Mouse (Mus musculus) heart, embryonic 11.5 days (tissue): Measurements from ENCODE around the gene Hid1. TPM values are rescaled to one million over a fixed set of nuclear protein-coding genes. Genes with fewer than 3 reads are reported as not detected.

Source experiments
- ATAC-seq: fragments of 200-750 bp; cut with Nextera tagmentation; replicated peaks from 2 replicates; pipeline ENCODE4 v1.8.0; 2017; ENCODE audit warnings: moderate library complexity; ENCODE audit not compliant: insufficient number of reproducible peaks, low FRiP score, low TSS enrichment
- H3K27ac ChIP-seq: fragments of 300-500 bp; sonication (generic); 2 replicates; pipeline ENCODE4 v1.5.1; 2014; ENCODE audit warnings: mild to moderate bottlenecking, low read depth, low read length
- H3K27me3 ChIP-seq: fragments of 300-500 bp; sonication (generic); 2 replicates; pipeline ENCODE4 v1.6.1; 2014; ENCODE audit warnings: mild to moderate bottlenecking, low read length, mixed read lengths; ENCODE audit not compliant: control insufficient read depth, insufficient read depth
- H3K36me3 ChIP-seq: fragments of 300-500 bp; sonication (generic); 2 replicates; pipeline ENCODE4 v1.6.1; 2014; ENCODE audit warnings: mild to moderate bottlenecking, low read length, moderate library complexity, mixed read lengths; ENCODE audit not compliant: control insufficient read depth, insufficient read depth
- H3K4me1 ChIP-seq: fragments of 300-500 bp; sonication (generic); 2 replicates; pipeline ENCODE4 v1.6.1; 2014; ENCODE audit warnings: low read length; ENCODE audit not compliant: control insufficient read depth, insufficient read depth
- H3K4me2 ChIP-seq: fragments of 300-500 bp; sonication (generic); 2 replicates; pipeline ENCODE4 v1.6.1; 2014; ENCODE audit warnings: mild to moderate bottlenecking, moderate library complexity
- H3K4me3 ChIP-seq: fragments of 300-500 bp; sonication (generic); 2 replicates; pipeline ENCODE4 v1.5.1; 2014; ENCODE audit warnings: low read depth, low read length
- H3K9ac ChIP-seq: fragments of 300-500 bp; sonication (generic); 2 replicates; pipeline ENCODE4 v1.6.1; 2014; ENCODE audit warnings: mild to moderate bottlenecking, low read depth, low read length, moderate library complexity
- H3K9me3 ChIP-seq: fragments of 300-500 bp; sonication (generic); replicated peaks from 2 replicates; pipeline ENCODE4 v1.6.1; 2016; ENCODE audit warnings: low read length; ENCODE audit not compliant: control insufficient read depth
- WGBS: fragments of 180-500 bp; shearing (Covaris S2); extraction: QIAGEN DNeasy Blood & Tissue Kit; methylation state at CpG from one replicate; pipeline ENCODE4 v1.1.7; 2014; ENCODE audit not compliant: insufficient replicate concordance; 5-methylcytosine and 5-hydroxymethylcytosine counted together
- polyA plus RNA-seq: library from polyadenylated mRNA; unstranded; fragments of >200 nt; fragmentation: Nextera tagmentation; extraction: Ambion mirVana; gene quantifications from 2 replicates; pipeline ENCODE4 v1.2.1, GENCODE M21; 2014

Gene Hid1
- polyA plus RNA-seq, 1 experiment from 2014 or later: 6.2 TPM

DNA sequence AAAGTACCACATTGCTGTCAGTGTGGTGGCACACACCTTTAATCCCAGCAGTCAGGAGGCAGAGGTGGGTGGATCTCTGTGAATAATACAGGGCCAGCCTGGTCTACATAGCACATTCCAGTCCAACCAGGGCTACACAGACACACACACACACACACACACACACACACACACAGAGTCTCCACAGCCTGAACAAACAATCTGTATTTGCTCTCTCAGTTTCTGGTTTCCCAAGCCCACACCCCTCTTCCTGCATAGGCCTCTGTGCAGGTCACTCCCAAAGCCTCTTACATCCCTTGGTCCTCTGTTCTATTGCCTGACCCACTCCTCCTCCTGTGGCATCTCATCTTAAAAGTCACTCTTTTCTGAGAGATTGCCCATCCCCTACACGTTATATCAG, 4.5 kb upstream of the Hid1 start:
- H3K9ac ChIP-seq: no peak overlapping the region
- H3K27me3 ChIP-seq: peaks cover 65% of the 10 kb centered on the region
- 40% methylated on average over 1 of the region's 1 CpGs for WGBS
- no peak overlapping the region for H3K27ac ChIP-seq
- no peak for ATAC-seq
- no peaks in the 10 kb centered on the region for H3K36me3 ChIP-seq
- H3K9me3 ChIP-seq: no peaks in the 10 kb centered on the region
- H3K4me2 ChIP-seq: no peak overlapping the region
- H3K4me1 ChIP-seq: peaks cover 14% of the 10 kb centered on the region
- H3K4me3 ChIP-seq: no peak overlapping the region

DNA sequence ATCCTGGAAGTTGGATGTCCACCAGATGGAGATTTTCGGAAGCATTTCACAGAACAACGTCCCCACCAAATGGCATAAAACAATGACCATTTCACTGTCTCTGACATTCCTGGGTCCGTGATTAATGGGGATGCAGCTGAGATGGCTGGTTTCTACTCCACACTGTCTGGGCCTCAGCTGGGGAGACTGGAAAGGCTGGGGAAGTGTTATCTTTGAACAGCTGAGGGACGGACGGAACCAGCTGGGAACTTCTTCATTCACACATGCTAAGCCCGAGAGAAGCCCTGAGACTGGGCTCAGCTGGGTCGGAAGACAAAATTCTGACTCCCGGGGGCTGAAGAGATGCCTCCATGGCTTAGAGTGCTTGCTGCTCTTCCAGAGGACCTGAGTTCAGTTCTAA, 3.8 kb upstream of the Hid1 start:
- H3K27me3 ChIP-seq: peaks cover 69% of the 10 kb centered on the region

DNA sequence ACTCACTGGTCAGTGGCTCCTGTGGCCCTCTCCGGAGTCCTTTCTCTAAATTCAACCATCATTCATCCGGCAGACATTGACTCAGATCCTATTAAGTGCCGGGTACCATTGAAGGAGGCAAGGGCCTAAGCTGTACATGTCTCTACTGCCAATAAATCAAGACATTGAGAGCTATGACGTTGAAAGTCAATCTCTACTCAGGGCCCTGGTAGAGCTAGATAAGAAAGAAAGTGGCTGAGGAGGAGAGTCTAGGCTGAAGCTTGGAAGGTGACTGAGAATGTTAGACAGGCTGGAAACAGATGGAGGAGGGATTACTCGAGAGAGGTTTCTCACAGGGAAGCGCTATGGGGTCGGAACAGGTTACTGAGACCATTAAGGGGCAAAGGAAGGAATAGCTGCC, 2.8 kb upstream of the Hid1 start:
- Histone ChIP-seq H3K4me3 (no peak overlapping the region), H3K27ac (no peak overlapping the region), H3K4me2 (no peak overlapping the region), H3K4me1 (peaks cover 21% of the 10 kb centered on the region), H3K36me3 (no peaks in the 10 kb centered on the region), H3K27me3 (peaks cover 73% of the 10 kb centered on the region), H3K9me3 (no peaks in the 10 kb centered on the region), H3K9ac (no peak overlapping the region)
- no peak for ATAC-seq
- WGBS: 48% methylated on average over 7 of the region's 7 CpGs

More for the DNA sequence above, 3.8 kb upstream of the Hid1 start:
- Histone ChIP-seq H3K4me3 (no peak overlapping the region), H3K9ac (no peak overlapping the region), H3K36me3 (no peaks in the 10 kb centered on the region), H3K27ac (no peak overlapping the region), H3K4me1 (peaks cover 18% of the 10 kb centered on the region), H3K4me2 (no peak overlapping the region), H3K9me3 (no peaks in the 10 kb centered on the region)
- WGBS: 38% methylated on average over 8 of the region's 8 CpGs
- ATAC-seq: no peak

DNA sequence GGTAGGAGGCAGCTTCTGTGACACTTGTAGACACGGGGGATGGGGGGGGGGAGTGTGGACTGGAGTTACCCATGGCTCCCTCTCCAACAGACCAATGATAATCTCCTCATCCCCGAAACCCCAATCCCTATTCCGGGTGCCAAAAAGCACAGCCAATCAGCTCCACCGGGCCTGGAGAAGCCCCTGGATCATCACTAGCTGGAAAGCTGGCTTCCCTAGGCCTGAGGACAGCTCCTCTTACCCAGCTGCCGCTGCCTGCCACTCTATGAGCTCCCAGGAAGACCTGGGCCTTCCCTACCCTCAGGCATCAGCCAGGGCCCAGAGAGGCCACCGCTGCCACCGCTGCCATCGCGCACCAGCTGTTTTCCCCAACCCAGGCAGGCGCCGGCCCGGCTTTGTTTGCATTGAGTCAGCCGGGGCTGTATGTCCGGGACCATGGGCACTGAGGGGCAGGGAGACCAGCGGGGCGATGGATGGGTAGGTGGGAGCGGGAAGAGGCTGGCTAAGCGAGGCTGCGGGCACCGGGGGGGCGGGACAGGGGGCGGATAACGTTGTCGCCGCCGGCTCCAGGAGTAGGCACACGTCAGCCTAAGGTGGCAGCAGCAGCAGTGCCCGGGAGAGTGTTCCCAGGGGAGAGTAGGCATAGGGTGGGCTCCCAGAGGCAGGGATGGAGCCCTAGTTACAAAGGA, 706 bp downstream of the Hid1 start:
- Histone ChIP-seq H3K4me2 (peak overlapping the region; percentile 95), H3K36me3 (no peaks in the 10 kb centered on the region), H3K4me3 (peak overlapping the region; percentile 64), H3K9ac (peak overlapping the region; percentile 58; the same call in 1 of the 2 replicates), H3K4me1 (peaks cover 16% of the 10 kb centered on the region), H3K9me3 (no peaks in the 10 kb centered on the region), H3K27ac (no peak overlapping the region), H3K27me3 (peaks cover 45% of the 10 kb centered on the region)
- 2% methylated on average over 27 of the region's 28 CpGs for WGBS
- ATAC-seq: no peak

DNA sequence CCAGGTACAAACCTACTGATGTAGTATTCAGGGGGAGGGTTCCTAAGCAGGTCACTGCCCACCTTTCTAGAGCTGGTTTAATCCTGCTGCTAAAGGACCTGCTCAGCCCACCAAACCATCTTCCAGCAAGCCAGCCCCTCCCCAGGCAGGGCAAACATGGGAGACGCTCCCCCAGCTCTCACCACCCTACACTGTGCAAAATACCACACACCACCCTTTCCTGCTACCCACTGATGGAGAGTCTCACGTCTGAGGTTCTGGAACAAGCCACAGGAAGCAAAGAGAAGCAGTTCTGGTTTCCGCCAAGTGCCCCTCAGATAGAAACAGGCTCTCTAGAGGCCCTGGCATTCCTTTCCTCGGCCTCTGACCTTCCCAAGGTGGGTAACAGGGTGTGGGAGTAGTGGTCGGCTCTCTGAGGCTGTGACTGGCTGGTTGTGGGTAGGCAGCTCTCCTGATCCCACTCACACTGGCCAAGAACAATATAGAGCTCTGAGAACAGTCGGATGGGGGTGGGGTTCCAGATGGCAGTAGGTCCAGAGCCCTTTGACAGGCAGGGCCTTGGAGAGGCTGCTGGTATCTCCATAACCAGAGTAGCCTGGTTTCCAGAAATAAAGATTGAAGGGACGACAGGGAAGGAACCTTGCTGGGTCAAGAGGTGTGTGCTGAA, 1.4 kb downstream of the Hid1 start:
- ATAC-seq: 0 out of 2 replicates have a peak, but pooled peaks have one; percentile 40
- peak overlapping the region; percentile 95 for H3K4me2 ChIP-seq

DNA sequence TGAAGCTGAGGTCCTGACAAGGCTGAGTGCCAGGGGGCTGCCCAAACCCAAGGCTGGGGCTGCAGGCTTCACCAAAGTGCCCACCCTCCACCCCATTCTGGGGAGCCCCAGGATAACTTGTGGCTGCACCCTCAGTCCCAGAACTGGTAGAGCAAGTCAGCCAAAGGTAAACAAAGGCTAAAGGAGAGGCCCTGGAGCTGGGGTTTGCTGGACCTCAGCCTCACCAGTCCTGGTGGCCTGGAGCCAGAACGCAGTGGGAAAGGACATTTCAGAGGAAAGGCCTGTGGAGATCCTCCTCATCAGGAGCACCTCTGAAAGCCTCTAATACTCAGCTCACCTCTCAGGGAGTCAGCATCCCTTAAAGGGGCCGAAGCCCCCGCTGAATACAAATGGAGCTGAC, 3.4 kb downstream of the Hid1 start:
- no peak overlapping the region for H3K4me2 ChIP-seq
- 85% methylated on average over 3 of the region's 3 CpGs for WGBS
- no peak for ATAC-seq
- peaks cover 26% of the 10 kb centered on the region for H3K27me3 ChIP-seq
- H3K4me1 ChIP-seq: peaks cover 16% of the 10 kb centered on the region
- no peak overlapping the region for H3K27ac ChIP-seq
- H3K4me3 ChIP-seq: no peak overlapping the region
- H3K36me3 ChIP-seq: no peaks in the 10 kb centered on the region
- no peak overlapping the region for H3K9ac ChIP-seq
- no peaks in the 10 kb centered on the region for H3K9me3 ChIP-seq

More for the DNA sequence above, 1.4 kb downstream of the Hid1 start:
- WGBS: 24% methylated on average over 7 of the region's 7 CpGs
- Histone ChIP-seq H3K27me3 (peaks cover 39% of the 10 kb centered on the region), H3K9ac (no peak overlapping the region), H3K27ac (no peak overlapping the region), H3K36me3 (no peaks in the 10 kb centered on the region), H3K4me3 (no peak overlapping the region), H3K4me1 (peaks cover 16% of the 10 kb centered on the region), H3K9me3 (no peaks in the 10 kb centered on the region)

DNA sequence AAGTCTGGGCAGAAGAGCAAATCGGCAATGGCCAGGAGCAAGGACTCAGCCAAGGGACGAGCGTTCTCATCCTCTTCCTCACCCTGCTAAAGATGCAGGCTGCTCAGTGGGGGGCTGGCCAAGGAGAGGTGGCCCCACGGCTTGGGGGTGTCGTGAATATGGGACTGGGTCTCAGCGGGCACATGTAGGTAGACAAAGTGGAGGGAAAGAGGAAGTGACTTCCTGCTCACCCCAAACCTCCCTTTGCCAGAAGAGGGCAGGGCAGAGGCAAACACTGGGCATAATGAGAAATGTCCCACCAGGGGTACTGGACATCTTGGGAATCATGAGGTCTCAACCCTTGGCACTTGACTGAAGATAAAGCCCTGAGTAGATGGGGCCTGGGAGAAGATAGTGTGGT, 7.8 kb downstream of the Hid1 start:
- 65% methylated on average over 6 of the region's 6 CpGs for WGBS
- peaks cover 17% of the 10 kb centered on the region for H3K27me3 ChIP-seq
- no peak overlapping the region for H3K9ac ChIP-seq
- 0 out of 2 replicates have a peak overlapping the region, but pooled peaks have one; percentile 19 for H3K27ac ChIP-seq
- no peak for ATAC-seq
- H3K36me3 ChIP-seq: no peaks in the 10 kb centered on the region
- H3K4me2 ChIP-seq: no peak overlapping the region
- H3K4me1 ChIP-seq: no peaks in the 10 kb centered on the region; the same call in 1 of the 2 replicates
- no peaks in the 10 kb centered on the region for H3K9me3 ChIP-seq
- no peak overlapping the region for H3K4me3 ChIP-seq

DNA sequence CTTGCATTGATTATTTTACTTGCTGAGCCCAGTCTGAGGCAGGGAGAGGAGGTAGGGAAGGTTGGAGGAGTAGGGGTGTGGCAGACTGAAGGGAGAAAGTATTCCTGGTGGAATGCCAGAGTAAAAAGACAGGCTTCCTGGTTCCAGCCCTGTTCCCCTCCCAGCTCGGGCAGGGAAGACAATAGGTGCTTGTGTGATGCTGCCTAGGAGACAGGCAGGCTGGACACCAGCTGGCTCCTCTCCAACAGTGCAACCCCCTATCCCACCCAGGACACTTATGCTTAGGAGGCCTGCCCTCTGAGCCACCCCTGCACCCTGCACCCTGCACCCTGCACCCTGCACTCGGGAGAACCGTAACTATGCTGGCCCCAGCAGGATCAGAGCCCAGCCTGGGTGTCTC, 8.3 kb downstream of the Hid1 start:
- no peaks in the 10 kb centered on the region; the same call in 1 of the 2 replicates for H3K4me1 ChIP-seq
- H3K4me3 ChIP-seq: no peak overlapping the region
- WGBS: 34% methylated on average over 3 of the region's 3 CpGs
- no peak overlapping the region for H3K9ac ChIP-seq
- H3K27ac ChIP-seq: 0 out of 2 replicates have a peak overlapping the region, but pooled peaks have one; percentile 19
- no peak for ATAC-seq
- H3K4me2 ChIP-seq: no peak overlapping the region
- no peaks in the 10 kb centered on the region for H3K9me3 ChIP-seq
- H3K36me3 ChIP-seq: no peaks in the 10 kb centered on the region
- peaks cover 20% of the 10 kb centered on the region for H3K27me3 ChIP-seq
